Mouse (Mus musculus) ES-CJ7 (cell line): ENCODE data around the gene C2cd4d.
A peak's percentile ranks its signal among the peaks of the same experiment; 100 is the strongest.

Source experiments
- DNase-seq: peaks from one replicate; pipeline ENCODE4 v3.0.0; 2011; ENCODE audit warnings: low read depth, low spot score

Gene C2cd4d

GRCm38 (mm10) chr3:94375861-94376260, 13.6 kb downstream of the C2cd4d start:
- no peak for DNase-seq

GRCm38 (mm10) chr3:94377028-94377923, 15.0 kb downstream of the C2cd4d start:
- DNase-seq: peak; percentile 60

- DNase-seq: no peak
These were observed 17.7 kb downstream of the C2cd4d start for GRCm38 (mm10) chr3:94379831-94380510.

DNA sequence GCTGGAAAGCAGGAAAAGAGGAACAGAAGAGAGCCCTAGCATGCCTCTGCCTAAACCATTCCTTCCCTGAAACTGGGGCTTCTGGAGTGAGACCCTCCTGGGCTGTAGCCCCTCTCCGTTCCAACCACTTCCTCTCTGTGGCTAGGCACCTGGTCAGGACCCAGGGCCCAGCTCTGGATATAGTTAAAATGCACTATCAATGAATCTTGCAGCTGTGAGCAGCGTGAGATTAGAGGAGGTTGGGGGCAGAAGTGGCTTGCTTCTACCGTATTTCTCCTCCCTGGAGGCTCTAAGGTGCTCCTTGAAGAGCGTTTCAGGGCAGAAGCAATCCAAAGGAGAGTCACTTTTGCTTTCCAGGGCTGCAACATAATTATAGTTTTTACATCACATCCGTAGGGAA, 20.1 kb downstream of the C2cd4d start:
- DNase-seq: no peak

DNA sequence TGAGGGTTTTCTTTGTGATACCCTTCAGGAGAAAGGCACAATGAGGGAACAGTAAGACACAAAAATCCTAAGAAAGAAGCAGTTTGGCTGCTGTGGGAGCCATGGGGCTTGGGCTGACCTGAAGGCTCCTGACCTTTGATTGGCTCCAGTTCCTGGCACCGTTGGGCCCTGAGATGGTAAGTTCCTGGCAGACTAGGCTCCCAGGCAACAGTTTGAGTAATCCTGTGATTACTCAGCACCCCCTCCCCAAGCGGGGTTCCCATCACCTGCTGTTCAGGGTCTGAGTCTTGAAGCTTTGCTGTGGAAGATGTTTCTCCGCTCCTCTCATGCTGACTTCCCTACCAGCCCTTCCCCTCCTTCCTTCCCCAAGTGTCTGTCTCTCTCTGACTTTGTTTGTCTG, 21.2 kb downstream of the C2cd4d start:
- DNase-seq: no peak

DNA sequence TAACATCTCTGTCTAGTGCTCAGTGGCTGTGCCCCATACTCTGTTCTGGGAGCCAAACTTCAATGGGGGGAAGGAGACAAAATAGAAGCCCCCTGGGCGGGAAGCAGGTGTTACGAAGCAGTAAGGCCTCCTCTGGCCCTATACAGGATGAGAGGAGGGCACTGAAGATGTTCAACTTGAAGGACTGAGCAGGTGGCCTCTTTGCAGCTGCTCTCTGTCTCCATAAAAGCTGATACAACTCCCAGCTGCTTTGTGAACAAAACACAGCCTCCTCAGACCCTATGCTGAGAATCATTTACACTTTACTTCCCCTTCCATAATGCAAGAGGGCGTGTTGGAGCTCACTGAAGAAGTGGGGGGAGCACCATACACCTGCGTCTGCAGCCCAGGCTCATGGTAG, 24.4 kb downstream of the C2cd4d start:
- DNase-seq: no peak

DNA sequence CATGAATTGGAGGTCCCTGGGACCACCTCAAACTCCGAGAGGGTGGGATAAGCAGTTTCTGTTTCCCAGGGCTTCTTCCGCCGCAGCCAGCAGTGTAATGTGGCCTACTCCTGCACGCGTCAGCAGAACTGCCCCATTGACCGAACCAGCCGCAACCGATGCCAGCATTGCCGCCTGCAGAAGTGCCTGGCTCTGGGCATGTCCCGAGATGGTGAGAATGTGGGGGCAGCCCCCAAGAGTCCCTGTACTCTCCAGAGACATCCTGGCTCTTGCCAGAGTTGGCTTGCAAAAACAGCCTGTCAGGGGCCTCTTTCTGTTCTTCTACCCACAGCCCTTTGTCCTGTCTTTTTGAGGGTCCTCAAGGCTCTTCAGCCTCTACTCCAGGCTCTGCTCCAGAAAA, 25.2 kb downstream of the C2cd4d start:
- DNase-seq: no peak

DNA sequence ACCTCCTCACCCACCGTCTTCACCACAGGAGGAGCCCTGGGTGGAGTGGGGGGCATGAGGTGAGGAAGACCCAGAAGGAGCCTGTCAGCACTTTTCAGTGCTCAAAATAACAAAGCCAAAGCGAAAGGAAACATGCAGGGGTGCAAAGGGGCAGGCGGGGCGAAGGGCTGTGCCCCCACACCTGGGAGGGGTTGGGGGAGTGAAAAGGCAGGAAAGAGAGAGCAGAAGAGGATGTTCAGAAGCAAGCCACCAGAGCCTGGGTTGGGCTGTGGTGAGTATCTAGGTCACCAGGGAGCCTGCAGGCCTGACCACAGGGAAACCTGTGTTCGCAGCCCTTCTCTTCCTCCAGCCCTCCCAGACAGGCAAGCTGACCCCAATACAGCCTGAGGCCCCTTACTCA, 25.8 kb downstream of the C2cd4d start:
- DNase-seq: no peak

DNA sequence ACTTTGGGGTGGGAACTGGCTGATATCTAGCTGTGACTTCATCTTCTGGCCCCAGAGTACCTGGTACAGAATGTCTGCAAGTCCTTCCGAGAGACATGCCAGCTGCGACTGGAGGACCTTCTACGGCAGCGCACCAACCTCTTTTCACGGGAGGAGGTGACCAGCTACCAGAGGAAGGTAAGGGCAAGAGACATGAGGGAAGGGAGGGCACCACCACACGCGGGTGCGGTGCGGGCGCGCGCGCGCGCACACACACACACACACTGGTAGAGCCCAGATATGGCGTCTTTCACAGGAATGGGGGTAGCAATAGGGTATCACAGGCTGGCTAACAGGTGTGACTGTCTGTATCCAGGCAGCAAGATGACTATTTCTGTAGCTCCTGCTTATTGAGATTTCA, 27.2 kb downstream of the C2cd4d start:
- DNase-seq: no peak

GRCm38 (mm10) chr3:94391001-94391400, 28.8 kb downstream of the C2cd4d start:
- DNase-seq: no peak

DNA sequence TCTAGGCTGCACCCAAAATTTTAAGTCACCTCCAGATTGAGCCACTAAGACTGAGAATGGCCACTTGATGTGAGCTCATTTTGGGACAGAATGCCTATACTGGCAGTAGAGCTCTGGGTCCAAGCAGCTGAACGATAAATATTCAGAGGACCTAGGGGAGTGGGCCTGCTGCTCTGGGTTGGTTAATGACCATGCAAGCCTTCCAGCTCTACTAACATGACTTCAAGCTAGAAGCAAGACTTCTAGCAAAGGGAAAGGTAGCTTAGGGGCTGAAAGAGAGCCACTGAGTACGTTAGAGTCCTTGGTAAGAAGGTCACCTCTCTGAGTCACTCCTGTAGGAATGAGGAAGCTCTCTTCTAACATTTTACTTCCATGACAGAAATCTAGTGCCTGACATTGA, 29.9 kb downstream of the C2cd4d start:
- DNase-seq: no peak

DNA sequence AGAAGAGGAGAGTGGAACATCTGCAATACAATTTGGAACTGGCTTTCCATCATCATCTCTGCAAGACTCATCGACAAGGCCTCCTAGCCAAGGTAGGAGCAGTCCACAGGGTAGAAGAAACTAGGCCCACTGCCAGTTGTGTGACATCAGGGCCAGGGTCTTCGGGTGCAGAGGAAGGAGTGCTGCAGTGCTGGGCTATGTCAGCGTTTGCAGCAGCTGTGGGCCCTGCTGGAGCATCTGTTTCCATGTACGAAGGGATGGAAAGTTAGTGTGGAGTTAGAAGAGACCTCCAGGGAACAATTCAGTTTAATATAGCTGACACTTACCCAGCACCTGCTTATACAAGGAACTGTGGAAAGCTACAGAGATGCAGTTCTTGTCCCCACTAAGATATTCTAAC, 30.8 kb downstream of the C2cd4d start:
- no peak for DNase-seq

GRCm38 (mm10) chr3:94396336-94396735, 34.1 kb downstream of the C2cd4d start:
- no peak for DNase-seq

DNA sequence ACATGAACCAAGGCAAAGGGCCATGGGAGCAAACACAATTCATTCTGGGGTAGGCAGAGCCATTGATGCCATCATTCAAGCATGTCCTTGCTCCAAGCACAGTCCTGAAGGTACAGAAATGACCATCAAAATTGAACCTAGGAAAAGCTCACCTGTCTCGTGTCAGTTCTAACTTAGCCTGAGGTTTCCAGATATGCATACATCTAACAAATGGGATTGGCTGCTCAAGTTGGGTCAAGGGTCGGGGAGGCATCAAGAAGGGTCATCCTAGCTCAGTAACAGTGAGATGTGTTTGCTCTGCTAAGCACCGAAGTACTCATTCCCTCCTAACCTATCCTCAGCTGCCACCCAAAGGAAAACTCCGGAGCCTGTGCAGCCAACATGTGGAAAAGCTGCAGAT, 34.6 kb downstream of the C2cd4d start:
- DNase-seq: no peak

DNA sequence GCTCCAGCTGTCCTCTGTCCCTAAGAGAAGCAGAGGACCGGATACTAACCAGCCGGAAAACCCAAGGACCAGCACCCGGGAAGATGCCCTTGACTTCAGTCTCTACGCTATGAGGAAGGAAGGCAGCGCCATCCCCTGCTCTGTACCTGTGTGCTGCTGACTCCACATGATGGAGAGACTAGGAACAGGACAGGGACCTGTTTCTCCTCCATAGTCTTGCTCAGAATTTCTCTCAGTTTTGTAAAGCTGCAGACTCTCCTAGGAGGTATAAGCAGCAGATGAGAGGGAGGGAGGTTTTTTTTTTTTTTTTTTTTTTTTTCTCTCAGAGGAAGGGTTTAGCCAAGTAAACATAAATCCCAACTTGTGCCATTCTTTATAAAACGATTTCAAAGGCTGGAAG, 36.0 kb downstream of the C2cd4d start, which contains the start of gene Lingo4:
Lingo4 (plus strand) TSS at position 301 of the 400 bp plus-strand sequence.
- no peak for DNase-seq

- peak; percentile 33 for DNase-seq
These were observed 36.8 kb downstream of the C2cd4d start for GRCm38 (mm10) chr3:94398943-94399481.

DNA sequence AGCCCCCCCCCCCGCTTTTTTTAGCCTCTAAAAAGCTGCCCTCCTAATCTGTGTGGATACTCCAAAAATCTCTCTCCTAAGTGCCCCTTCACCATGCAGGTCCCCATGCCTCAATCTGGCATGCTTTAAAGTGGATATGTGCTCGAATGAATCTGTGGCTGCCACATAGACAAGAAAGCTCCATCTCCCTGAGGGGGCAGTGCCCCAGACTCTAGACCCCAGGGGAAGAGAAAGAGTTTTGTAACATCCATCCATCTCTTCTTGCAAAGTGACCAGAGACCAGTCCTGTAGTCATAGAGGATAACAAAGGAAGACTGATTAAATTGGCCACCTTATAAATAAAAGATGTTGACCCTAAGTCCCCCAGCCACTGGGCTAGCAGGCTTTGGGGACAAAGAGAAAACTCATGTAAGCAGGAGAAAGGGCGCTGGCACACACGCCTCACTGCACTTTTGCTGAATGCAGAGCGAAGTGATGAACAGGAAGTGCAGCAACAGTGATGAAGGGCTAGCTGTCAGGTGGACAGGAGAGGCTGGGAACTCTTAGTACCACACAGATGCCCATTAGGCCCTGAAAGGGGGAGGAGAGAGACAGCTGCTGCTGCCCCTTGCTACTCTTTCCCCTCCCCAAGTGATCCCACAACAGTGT, 37.5 kb downstream of the C2cd4d start:
- no peak for DNase-seq

DNA sequence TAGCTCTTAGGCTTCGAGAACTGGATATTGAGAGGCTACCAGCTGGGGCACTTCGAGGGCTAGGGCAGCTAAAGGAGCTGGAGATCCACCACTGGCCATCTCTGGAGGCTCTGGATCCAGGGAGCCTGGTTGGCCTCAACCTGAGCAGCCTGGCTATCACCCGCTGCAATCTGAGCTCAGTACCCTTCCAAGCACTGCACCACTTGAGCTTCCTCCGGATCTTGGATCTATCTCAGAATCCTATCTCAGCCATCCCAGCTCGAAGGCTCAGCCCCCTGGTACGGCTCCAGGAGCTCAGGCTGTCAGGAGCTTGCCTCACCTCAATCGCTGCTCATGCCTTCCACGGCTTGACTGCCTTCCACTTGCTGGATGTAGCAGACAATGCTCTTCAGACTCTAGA, 40.2 kb downstream of the C2cd4d start:
- DNase-seq: no peak

DNA sequence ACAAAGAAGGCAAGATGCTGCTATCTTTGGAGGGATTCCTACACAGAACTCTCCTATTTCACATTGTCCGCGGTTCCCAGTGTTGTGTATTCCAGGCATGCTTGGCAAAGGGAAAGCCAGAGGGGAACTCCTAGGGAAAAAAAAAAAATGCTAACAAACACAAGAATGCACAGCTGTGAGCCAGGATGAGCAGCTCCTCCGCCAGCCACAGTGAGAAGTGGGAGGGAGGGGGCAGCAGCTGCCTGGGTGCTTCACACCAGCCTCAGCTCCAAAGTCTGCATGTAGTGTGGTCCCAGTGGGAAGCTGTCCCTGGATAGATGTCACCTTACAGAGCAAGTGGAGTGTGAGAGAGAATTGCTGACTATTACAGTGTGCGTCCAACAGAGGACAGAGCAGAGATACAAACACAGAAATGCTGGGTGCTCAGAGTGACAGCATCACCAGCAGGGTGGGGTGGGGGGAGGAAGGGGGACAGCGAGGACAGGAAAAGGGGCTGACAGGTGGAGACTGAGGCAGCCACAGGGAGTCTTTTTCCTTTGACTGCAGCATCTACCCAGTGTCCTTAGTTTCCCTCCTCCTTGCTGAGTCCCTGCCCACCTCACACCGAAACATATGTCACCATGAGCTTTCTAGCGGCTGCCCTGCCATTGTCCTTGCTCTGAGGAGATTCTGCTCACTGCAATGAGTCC, 42.3 kb downstream of the C2cd4d start:
- DNase-seq: no peak

- DNase-seq: no peak
These were observed 43.3 kb downstream of the C2cd4d start for GRCm38 (mm10) chr3:94405561-94405960.

- no peak for DNase-seq
These were observed 50.3 kb downstream of the C2cd4d start for GRCm38 (mm10) chr3:94412530-94412929.
